Mouse (Mus musculus): ENCODE results near the gene Tmem254a. TPM values are rescaled to one million over a fixed set of nuclear protein-coding genes. Genes with fewer than 3 reads are reported as not detected.
"Not testable (repeated sequence)": the region's sequence is repeated elsewhere in the genome, so short reads cannot be mapped to it uniquely, and the experiment has no call there.

The Tmem254a gene
- polyA plus RNA-seq (2012; rRNA removed): 3.3 and 3.9 TPM in 2 replicates

DNA sequence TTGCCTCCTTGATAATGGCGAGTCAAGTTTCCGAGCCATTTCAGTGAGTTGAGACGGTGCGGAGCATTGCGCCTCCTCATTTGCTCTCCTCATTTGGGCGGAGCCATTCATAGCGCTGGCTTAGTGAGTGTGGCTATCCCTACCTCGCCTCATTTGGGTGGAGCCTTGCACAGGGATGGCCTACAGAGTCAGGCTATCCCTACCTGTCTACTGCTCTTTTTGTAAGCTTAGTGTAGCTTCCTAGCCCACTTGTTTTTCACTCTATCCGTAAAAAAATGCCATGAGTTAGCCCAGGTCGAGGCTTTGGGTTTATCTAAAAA is at the start of gene Tmem254a:
Gene Tmem254a (minus strand): TSS at position 111 of the 320 bp plus-strand sequence.
- not testable (repeated sequence) for H3K27ac ChIP-seq (ENCODE audit: insufficient read depth, low read length); H3K4me1 ChIP-seq (ENCODE audit: control insufficient read depth, insufficient read depth, low read length); H3K4me3 ChIP-seq (ENCODE audit: insufficient read depth, low read length)

- not testable (repeated sequence) for H3K27ac ChIP-seq (ENCODE audit: insufficient read depth, low read length); H3K4me1 ChIP-seq (ENCODE audit: control insufficient read depth, insufficient read depth, low read length); H3K4me3 ChIP-seq (ENCODE audit: insufficient read depth, low read length)
These were observed 30.4 kb upstream of the Tmem254a start for GRCm38 (mm10) chr14:25957861-25958260.

GRCm38 (mm10) chr14:25938004-25938403 is 10.5 kb upstream of the Tmem254a start, which contains the start of gene Cphx1:
Cphx1 (plus strand) TSS chr14:25938304.
- not testable (repeated sequence) for H3K4me3 ChIP-seq (ENCODE audit: insufficient read depth, low read length); H3K27ac ChIP-seq (ENCODE audit: insufficient read depth, low read length); H3K4me1 ChIP-seq (ENCODE audit: control insufficient read depth, insufficient read depth, low read length)

DNA sequence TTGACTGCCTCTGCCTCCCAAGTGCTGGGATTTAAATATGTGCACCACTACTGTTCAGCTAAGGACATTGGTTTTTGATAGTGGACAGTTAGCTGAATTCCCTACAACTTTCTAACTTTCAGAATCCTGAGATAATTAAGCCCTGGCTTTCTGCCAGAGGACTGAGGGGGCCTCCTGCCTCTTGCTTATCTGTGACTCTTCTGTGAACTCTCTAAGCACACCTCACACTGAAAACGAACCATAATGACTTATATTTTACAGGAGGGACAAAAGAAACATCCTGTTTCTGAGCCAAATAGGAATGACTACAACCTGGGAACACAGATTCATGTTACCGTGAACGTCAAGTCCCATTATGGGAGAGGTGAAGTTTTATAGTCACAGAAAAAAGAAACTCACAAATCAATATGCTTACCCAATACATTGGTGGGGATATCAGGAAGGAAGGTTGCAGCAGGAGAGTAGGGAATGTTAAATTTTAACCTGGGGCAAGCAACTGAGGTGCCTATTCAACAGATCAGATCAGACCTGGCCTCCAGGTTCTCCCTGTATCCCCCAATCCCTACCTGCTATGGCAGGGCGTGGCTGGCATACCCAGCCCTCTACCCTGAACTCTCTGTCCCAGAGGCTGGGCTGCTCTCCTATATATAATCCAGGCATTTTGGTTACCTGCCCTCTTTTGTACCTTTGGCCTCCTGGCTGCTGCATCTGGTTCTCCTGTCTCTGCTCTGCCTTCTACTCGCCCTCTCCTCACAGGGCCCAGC is 9.6 kb upstream of the Tmem254a start:
- H3K27ac ChIP-seq (ENCODE audit: insufficient read depth, low read length); H3K4me1 ChIP-seq (ENCODE audit: control insufficient read depth, insufficient read depth, low read length); H3K4me3 ChIP-seq (ENCODE audit: insufficient read depth, low read length): not testable (repeated sequence)

DNA sequence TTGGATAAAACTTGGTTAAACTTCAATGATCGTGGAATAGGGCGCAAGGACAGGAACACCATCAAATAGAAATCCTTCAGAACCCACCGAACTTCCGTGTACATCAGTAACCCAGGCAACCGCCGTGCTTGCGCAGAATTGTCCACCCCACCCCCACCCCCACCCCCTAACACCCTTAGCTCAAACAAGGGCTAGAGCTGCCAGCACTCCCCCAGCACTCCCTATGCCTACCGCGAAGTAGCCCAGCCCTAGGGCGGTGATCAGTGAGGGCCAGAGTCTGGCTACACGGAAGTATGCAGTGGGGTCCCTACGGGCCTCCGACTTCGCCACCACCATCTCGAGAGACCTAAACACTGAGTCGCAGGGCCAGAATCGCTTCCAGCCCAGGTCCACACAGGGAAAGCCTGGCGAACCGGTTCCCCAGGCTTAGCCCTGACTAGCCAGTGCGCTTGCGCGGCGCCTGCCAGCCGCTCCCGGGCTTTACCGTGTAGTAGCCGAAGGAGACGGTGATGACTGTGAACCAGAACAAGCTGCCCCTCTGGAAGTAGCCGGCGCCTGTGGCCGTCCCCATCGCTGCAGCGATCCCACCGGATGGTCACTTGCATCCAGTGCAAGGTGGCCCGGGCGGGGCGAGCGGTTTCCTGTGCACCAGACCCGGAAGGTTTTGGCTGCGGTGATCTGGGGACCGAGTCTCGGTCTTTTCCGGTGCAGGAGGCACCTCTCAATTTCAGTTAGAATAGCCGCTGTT is 484 bp downstream of the Tmem254a start:
- H3K27ac ChIP-seq (ENCODE audit: insufficient read depth, low read length); H3K4me3 ChIP-seq (ENCODE audit: insufficient read depth, low read length); H3K4me1 ChIP-seq (ENCODE audit: control insufficient read depth, insufficient read depth, low read length): not testable (repeated sequence)

DNA sequence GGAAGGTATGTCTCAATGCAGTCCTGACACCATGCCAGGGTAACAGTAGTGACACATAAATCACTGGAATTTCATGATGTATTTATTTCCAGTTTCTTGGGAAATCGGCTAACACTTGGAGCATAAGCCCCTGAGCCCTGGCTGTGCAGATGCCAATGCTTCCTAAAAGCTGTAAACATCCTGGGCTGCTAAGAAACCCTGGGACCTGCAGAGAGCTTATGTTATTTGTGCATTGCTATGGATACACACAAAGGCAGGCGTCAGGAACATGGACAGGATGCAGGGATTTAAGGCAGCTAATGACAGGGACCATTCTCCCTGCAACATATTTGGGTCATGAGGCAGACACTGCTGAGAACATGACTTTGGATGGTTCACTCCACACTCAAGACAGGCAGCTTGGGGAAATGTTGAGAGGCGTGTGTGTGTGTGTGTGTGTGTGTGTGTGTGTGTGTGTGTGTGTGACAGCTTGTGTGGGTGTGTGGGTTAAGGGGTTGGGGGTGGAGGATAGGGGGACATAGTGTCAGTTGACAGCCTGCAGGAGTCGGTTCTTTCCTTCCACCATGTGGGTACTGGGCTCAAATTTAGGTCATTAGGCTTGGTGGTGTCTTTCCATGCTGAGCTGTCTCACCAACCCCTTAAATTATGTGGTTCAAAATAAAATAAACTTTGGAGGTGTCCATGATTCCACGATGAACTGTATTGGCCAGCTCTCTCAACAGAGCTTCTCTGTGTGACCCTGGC is 8.9 kb downstream of the Tmem254a start:
- not testable (repeated sequence) for H3K4me1 ChIP-seq (ENCODE audit: control insufficient read depth, insufficient read depth, low read length); H3K27ac ChIP-seq (ENCODE audit: insufficient read depth, low read length); H3K4me3 ChIP-seq (ENCODE audit: insufficient read depth, low read length)

DNA sequence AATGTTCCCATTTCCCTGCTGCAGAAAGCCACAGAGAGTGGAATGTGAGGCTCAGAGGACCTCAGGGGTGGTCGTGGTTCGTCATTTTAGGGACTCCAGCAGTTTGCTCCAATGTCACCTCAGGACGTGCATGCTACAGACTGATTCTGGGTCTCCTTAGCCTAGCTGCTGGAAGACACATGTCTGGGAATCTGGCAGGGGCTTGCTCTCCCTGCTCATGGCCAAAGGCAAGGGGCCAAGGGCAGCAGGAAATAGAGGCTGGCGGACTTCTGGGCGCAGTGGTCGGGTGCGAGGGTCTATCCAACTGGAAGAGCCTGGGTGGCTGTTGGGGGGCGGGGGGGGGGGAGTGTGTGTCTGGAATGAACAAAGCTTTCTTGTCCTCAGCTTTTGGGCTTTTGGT is 18.5 kb downstream of the Tmem254a start:
- H3K4me1 ChIP-seq (ENCODE audit: control insufficient read depth, insufficient read depth, low read length); H3K4me3 ChIP-seq (ENCODE audit: insufficient read depth, low read length); H3K27ac ChIP-seq (ENCODE audit: insufficient read depth, low read length): not testable (repeated sequence)

DNA sequence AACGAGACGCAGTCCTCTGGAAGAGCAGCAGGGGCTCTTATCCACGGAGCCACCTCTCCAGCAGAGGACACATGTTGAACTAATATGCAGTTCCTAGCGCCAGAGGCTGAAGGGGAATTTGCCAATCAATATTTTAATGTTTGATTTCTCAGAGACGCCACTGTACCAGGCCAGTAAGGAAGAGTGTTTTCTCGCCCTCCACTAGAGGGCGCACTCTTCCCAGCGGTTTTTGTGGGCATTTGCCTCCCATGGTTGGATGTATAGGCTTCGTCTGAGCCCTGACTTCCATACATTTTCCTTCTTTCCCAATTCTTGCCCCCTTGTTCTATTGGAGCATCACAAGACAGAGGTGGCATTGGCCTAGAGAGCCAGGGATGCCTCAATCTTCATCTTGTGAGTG is 20.2 kb downstream of the Tmem254a start:
- H3K27ac ChIP-seq (ENCODE audit: insufficient read depth, low read length); H3K4me1 ChIP-seq (ENCODE audit: control insufficient read depth, insufficient read depth, low read length); H3K4me3 ChIP-seq (ENCODE audit: insufficient read depth, low read length): not testable (repeated sequence)

GRCm38 (mm10) chr14:25905243-25905642 is 22.2 kb downstream of the Tmem254a start:
- H3K4me1 ChIP-seq (ENCODE audit: control insufficient read depth, insufficient read depth, low read length); H3K27ac ChIP-seq (ENCODE audit: insufficient read depth, low read length); H3K4me3 ChIP-seq (ENCODE audit: insufficient read depth, low read length): not testable (repeated sequence)

DNA sequence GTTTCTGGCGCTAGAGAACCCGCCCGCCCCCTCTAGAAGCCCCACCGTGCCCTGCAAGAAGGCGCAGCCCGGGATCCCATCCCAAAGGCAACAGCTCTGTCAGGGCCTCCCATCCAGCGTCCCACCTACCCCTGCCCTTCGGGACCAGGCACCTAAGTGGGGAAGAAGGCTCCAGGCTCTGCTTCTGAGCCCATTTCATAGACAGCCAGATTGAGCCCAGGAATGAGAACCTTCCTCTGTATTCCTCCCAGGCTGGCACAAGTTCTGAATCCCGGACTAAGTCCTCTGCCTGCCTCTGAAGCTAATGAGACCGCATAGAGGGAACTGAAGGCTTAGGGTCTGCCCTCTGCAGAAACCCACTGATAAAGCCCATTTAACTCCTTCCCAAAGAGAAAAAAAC is 24.5 kb downstream of the Tmem254a start, which contains the start of gene Plac9a:
Gene Plac9a (minus strand): TSS at position 101 of the 400 bp plus-strand sequence.
- H3K4me3 ChIP-seq (ENCODE audit: insufficient read depth, low read length); H3K27ac ChIP-seq (ENCODE audit: insufficient read depth, low read length); H3K4me1 ChIP-seq (ENCODE audit: control insufficient read depth, insufficient read depth, low read length): not testable (repeated sequence)

DNA sequence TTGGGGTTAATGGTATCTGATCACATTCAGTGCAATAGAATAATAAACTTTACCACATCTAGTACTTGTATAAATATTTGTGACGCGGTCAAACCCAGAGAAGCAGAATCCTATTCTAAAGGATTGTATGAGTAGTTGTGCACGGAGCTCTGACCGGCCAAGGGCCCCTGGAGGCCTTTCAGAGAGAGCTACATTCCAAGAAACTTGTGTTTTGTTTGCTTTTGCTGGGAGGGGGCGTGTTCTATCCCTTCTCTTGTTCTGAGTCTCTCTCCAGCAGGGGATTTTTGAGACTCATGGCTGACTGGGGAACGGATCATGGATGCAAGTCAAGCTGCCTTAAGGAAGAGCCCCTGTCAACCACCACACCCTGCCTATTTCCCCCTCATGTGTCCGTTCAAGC is 31.8 kb downstream of the Tmem254a start:
- H3K27ac ChIP-seq (ENCODE audit: insufficient read depth, low read length); H3K4me3 ChIP-seq (ENCODE audit: insufficient read depth, low read length); H3K4me1 ChIP-seq (ENCODE audit: control insufficient read depth, insufficient read depth, low read length): not testable (repeated sequence)

DNA sequence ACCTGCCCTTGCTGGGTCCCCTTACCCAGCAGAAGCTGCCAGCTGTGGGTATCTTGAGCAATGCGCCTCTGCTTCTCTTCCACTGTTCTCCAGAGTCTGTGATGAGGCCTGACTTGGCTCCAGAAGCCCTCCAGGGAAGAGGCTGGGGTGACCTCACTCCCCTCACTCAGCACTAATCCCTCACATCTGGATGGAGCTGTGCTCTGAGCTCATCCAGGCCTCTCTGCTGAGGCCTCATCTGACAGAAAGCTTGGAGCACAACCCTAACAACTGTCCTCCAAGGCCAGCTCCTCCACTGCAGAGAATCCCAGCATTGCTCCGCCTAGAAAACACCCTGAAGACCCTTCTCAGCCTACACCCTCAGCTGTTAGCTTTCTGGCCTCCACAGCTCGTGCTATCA is 32.9 kb downstream of the Tmem254a start:
- H3K4me1 ChIP-seq (ENCODE audit: control insufficient read depth, insufficient read depth, low read length); H3K27ac ChIP-seq (ENCODE audit: insufficient read depth, low read length); H3K4me3 ChIP-seq (ENCODE audit: insufficient read depth, low read length): not testable (repeated sequence)

- H3K4me3 ChIP-seq (ENCODE audit: insufficient read depth, low read length); H3K27ac ChIP-seq (ENCODE audit: insufficient read depth, low read length); H3K4me1 ChIP-seq (ENCODE audit: control insufficient read depth, insufficient read depth, low read length): not testable (repeated sequence)
These were observed 41.6 kb downstream of the Tmem254a start for GRCm38 (mm10) chr14:25885886-25886285.

GRCm38 (mm10) chr14:25881769-25882168 is 45.7 kb downstream of the Tmem254a start:
- H3K4me1 ChIP-seq (ENCODE audit: control insufficient read depth, insufficient read depth, low read length); H3K4me3 ChIP-seq (ENCODE audit: insufficient read depth, low read length); H3K27ac ChIP-seq (ENCODE audit: insufficient read depth, low read length): not testable (repeated sequence)

DNA sequence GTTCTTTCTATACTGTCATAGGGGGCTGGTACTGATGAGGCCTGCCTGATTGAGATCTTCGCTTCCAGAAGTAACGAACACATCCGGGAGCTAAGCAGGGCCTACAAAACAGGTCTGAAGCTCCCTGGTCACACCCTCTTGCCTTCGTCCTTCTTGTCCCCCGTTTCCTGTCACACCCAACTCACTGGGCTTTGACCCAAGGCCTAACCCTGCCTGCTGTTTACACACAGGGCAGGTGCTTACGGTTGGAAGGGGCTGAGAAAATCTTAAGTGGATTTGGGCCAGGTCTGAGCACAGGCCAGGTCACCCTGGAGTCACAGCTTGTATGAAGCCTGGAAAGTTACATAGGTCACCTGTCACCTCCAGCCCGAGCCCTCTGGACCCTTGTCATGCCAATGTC is 50.8 kb downstream of the Tmem254a start:
- H3K27ac ChIP-seq (ENCODE audit: insufficient read depth, low read length); H3K4me1 ChIP-seq (ENCODE audit: control insufficient read depth, insufficient read depth, low read length); H3K4me3 ChIP-seq (ENCODE audit: insufficient read depth, low read length): not testable (repeated sequence)

All from cortical plate, adult 2 months (tissue).